Mouse (Mus musculus) hindbrain, embryonic 12.5 days (tissue): ENCODE data around the gene Jagn1. TPM values are rescaled to one million over a fixed set of nuclear protein-coding genes. Genes with fewer than 3 reads are reported as not detected.

Source experiments
- microRNA-seq: library from miRNA; unstranded; fragments of <30 nt; microRNA quantifications from one replicate; pipeline ENCODE4, GENCODE M21; 2017
- polyA plus RNA-seq: library from polyadenylated mRNA; unstranded; fragments of >200 nt; fragmentation: Nextera tagmentation; extraction: Ambion mirVana; gene quantifications from 2 replicates; pipeline ENCODE4 v1.2.1, GENCODE M21; 2016

Jagn1 gene
- polyA plus RNA-seq, 1 experiment from 2014 or later, result 71.3 TPM

Small RNAs within 50 kb of the gene (microRNA-seq; reads per million reads assigned to microRNA genes)
- not detected for gene Gm24387

Other genes starting within 250 kb of the Jagn1 start
- gene Lhfpl4, start 247.2 kb upstream of the Jagn1 start, polyA plus RNA-seq, result 41.1 and 43.0 TPM in 2 replicates
- 43.3 and 43.8 TPM in 2 replicates for gene Mtmr14, start 204.7 kb upstream of the Jagn1 start, polyA plus RNA-seq
- 0.39 and 0.42 TPM in 2 replicates for gene Cpne9, start 160.3 kb upstream of the Jagn1 start, polyA plus RNA-seq
- 28.2 and 28.4 TPM in 2 replicates for gene Brpf1, start 135.4 kb upstream of the Jagn1 start, polyA plus RNA-seq
- 11.1 and 12.0 TPM in 2 replicates for gene Ogg1, start 115.6 kb upstream of the Jagn1 start, polyA plus RNA-seq
- gene Camk1, start 98.6 kb upstream of the Jagn1 start, polyA plus RNA-seq, result 72.5 and 78.4 TPM in 2 replicates
- gene Tada3, start 64.7 kb upstream of the Jagn1 start, polyA plus RNA-seq, result 64.5 and 66.0 TPM in 2 replicates
- 363 and 371 TPM in 2 replicates for gene Arpc4, start 64.5 kb upstream of the Jagn1 start, polyA plus RNA-seq
- gene Ttll3, start 53.3 kb upstream of the Jagn1 start, polyA plus RNA-seq, result 8.0 and 8.9 TPM in 2 replicates
- 22.0 and 26.1 TPM in 2 replicates for gene Rpusd3, start 23.2 kb upstream of the Jagn1 start, polyA plus RNA-seq
- not detected in 2 replicates for gene Cidec, start 6.8 kb upstream of the Jagn1 start, polyA plus RNA-seq
- 0.74 and 1.1 TPM in 2 replicates for gene Il17re, start 15.9 kb downstream of the Jagn1 start, polyA plus RNA-seq
- 5.4 and 6.0 TPM in 2 replicates for gene Il17rc, start 28.9 kb downstream of the Jagn1 start, polyA plus RNA-seq
- gene Creld1, start 40.7 kb downstream of the Jagn1 start, polyA plus RNA-seq, result 47.5 and 54.3 TPM in 2 replicates
- 2.8 and 3.7 TPM in 2 replicates for gene Prrt3, start 59.4 kb downstream of the Jagn1 start, polyA plus RNA-seq
- 91.6 and 94.0 TPM in 2 replicates for gene Emc3, start 89.1 kb downstream of the Jagn1 start, polyA plus RNA-seq
- 8.8 and 10.4 TPM in 2 replicates for gene Fancd2, start 89.1 kb downstream of the Jagn1 start, polyA plus RNA-seq
- gene Fancd2os, start 158.1 kb downstream of the Jagn1 start, polyA plus RNA-seq, result 0.22 and 0.27 TPM in 2 replicates
- gene Brk1, start 162.2 kb downstream of the Jagn1 start, polyA plus RNA-seq, result 201 and 207 TPM in 2 replicates
- 62.7 and 63.1 TPM in 2 replicates for gene Vhl, start 181.4 kb downstream of the Jagn1 start, polyA plus RNA-seq
- 3.2 and 3.4 TPM in 2 replicates for gene Irak2, start 195.9 kb downstream of the Jagn1 start, polyA plus RNA-seq